Mouse (Mus musculus) adrenal gland, adult (tissue): ENCODE measurements at regions not wholly inside any gene's neighbourhood (a gene's known extent, or its start where the extent isn't known, plus 50 kb on each side); places are given as distances from the start of the nearest gene placed in this dataset.
"Not testable (repeated sequence)": the region's sequence is repeated elsewhere in the genome, so short reads cannot be mapped to it uniquely, and the experiment has no call there.

Experiments
- DNase-seq, 2 experiments: peaks; one replicate each; pipeline ENCODE4 v3.0.0; 2022 to 2023; ENCODE audit warnings: low spot score in 1 of 2; ENCODE audit not compliant: inconsistent age in 2 of 2

DNA sequence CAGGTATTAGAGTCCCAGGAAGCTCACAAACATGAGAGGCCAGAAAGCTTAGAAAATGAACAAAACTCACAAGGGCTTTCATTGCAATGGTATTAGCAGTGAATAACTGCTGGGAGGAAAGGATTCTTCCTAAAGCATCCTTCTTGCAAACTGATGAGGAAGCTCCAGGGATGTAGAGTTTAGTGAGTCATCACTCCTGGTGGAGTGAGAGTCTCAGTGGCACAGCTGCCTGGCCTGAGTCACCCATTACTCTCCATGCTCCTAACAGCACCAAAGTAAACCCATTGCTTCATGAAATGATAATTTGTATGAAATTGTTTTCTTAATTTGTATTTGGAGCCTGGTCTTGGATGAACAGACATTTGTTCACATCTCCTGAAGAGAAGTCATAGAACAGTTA is 245.1 kb upstream of the Tmprss15 start:
- no peak for DNase-seq

DNA sequence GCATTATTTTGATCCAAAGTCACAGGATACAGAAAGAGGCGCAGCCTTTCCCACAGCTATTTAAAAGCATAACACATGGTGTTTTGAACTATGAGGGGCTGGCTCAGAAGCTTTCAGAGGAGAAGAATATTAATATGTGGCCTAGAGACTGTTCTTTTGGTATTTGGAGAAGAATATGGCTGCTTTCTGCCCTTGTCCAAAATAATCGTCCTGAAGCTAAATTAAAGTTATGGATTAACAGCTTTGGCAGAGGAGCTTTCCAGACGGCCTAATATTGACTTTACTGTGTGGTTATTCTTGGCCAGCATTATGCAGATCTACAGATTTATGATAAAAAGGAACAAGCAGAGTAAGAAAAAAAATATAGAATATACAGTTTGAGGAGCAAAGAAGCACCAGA is 222.4 kb upstream of the Tmprss15 start:
- DNase-seq, result no peak

- no peak for DNase-seq
Measured at GRCm38 (mm10) chr16:79312702-79313101, 221.8 kb upstream of the Tmprss15 start.

DNA sequence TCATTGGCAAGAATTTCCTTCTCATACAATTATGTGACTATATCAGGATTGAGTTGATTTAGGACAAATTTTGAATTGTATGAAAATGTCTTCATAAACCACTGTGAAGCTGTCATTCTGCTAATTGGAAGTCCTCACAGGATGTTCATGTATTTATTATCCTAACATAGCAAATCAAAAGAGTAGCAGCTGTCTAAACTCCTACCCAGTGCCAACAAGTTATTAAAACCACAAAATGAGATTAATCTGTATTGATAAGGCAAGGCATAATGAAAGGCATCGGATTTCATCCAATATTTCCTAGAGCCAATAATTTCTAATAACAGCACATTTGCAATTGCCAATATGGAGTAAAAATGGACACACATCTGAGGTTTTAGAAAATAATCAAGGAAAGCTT is 217.6 kb upstream of the Tmprss15 start:
- DNase-seq, result no peak

DNA sequence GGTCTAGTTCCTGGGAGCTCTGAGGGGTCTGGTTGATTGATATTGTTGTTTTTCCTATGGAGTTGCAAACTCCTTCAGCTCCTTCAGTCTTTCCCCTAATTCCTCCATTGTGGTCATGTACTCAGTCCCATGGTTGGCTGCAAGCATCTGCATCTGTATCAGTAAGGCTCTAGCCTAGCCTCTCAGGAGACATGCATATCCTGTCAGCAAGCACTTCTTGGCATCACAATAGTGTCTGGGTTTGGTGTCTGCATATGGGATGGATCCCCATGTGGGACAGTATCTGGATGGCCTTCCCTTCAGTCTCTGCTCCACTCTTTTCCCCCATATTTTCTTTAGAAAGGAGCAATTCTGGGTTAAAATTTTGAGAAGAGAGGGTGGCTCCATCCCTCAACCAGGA is 205.7 kb upstream of the Tmprss15 start:
- not testable (repeated sequence) for DNase-seq

- DNase-seq, result no peak
Measured at GRCm38 (mm10) chr16:79279006-79279405, 188.1 kb upstream of the Tmprss15 start.

DNA sequence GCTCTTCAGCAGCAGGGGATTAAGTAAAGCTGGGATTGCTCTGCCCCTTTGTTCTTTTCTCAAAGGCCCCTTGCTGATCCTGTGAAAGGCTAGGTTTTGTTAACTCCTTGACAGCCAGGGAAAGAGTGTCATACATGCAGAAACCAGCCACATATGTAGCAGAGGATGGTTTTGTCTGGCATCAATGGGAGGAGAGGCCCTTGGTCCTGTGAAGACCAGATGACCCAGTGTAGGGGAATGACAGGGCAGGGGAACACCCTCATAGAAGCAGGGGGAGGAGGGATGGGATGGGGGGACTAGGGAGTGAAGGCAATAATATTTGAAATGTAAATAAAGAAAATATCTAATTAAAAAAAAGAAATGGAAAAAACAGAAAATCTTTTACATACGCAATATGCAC is 165.6 kb upstream of the Tmprss15 start:
- no peak for DNase-seq

- no peak for DNase-seq
Measured at GRCm38 (mm10) chr16:79256084-79256483, 165.2 kb upstream of the Tmprss15 start.

DNA sequence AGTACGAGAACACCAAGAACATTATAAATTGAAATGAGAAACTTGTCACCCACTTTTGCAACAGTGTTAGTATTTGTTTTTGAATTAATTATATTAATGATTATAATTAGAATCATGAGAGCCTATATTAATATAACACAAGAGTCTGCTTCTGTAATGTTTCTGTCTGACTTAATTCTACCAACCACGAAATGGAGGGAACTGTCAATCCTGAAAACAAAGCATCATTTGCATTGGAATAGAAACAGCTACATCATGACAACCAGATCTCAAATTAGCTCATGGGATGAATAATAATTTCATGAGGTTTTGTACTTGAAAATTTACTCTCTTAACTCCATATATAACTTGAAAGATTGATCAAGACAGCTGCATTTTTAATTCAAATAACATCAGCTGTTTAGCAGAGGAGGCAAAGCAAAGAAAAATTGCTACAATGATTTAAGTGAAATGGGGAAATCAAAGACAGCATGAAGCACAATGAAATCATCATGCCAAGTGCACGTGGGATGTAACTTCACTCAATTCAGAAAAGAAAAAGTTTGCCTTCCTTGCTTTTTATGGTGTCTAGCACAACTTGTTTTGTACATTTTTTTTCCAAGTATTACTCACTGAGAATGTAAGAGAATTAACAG is 150.1 kb upstream of the Tmprss15 start:
- no peak for DNase-seq

DNA sequence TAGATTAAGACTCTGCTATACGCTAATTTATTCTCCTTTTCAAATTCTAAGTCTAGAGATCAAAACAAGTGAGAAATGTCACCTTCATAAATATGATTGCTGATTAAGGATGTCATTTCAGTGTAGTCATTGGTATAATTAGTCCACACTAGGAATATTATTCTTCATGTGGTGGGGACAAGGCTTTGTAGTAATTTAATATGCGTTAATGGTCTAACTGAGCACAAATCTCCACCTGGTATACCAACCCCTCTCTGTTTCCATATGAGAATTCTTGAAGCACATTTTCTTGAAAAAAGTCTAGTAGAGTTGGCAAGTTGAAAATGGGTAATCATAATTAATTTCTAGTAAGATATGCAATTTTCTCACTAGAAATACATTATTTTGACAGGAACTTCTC is 149.3 kb upstream of the Tmprss15 start:
- no peak for DNase-seq

DNA sequence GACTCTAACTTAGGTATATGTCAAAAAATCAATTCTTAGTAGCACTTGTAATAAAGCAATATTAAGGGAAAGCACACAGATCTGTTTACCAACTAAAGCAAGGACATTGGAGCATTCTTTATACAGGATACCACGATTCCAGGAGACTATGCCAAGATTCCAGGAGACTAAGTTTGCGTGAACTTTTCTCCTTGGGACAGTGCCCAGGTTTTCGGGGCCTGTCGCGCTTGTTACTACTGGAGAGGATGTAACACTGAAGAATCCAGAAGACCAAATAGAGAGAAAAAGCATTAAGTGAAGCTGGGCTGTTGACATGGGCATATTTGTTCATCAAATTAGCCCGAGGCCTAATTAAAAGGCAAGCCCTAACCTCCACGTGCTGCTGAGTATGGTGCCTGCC is 100.3 kb upstream of the Tmprss15 start:
- peak in 1 of 2 experiments; percentile 38 for DNase-seq

DNA sequence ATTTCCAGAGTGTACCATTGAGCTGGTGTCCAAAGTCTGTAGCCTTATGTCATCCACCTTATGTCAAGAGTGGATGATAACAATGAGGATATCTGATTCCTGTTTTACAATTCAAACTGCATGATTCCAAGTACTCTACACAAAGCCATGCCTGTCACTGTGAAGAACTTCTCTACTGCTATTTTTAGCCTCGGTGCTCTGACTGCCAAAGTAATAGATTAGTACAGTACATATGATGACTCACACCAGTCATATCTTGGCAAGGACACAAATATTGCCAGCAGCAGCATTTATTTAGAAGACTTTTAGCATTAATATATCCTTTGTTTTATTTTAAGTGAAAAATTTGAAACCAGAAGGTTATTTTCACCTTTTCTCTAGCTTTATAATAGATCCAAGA is 95.6 kb upstream of the Tmprss15 start:
- DNase-seq, result peak in 1 of 2 experiments; percentile 53

- DNase-seq, result peak in 1 of 2 experiments; percentile 34
Measured at GRCm38 (mm10) chr16:79182474-79182873, 91.6 kb upstream of the Tmprss15 start.

GRCm38 (mm10) chr16:79177299-79177999 is 86.6 kb upstream of the Tmprss15 start:
- no peak for DNase-seq

DNA sequence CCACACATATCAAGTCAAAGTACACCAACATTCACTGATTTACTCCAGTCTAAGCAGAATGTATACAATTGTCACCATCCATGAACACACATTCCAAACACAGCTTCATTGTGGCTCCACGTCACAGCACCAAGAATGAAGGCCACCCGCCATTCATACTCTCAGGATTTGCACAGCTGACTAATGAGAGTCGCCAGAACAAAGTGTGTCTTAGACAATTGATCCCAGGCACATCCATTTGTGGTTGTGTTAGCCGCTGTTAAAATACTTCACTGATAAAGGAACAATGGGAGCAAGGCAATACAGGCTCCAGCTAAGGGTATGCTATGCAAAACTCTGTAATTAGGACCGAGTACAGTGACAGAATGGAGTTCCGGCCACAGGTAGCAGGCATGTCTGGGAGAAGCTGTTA is 85.9 kb upstream of the Tmprss15 start:
- DNase-seq, result no peak

GRCm38 (mm10) chr16:79168193-79168592 is 77.3 kb upstream of the Tmprss15 start:
- peak; percentile 30 to 81 for DNase-seq

DNA sequence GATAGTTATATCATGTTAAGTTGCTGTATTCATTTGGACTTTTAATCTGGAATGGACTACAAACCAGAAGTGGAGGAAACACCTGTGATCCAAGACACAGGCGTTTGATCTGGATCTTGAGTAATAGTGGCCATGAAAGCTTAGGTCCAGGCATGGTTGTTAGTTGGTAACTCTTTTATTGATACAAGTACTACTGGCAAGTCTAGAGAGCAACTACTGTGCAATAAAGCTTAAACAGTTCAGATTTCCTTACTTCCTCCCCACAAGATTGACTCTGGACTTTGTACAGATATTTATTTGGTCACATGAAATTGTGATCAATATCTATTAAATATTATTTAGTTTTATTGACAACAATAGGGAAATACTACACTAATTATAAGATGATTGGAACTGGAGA is 51.9 kb upstream of the Tmprss15 start:
- no peak for DNase-seq
